Mouse (Mus musculus) forebrain, embryonic 15.5 days (tissue): Measurements from ENCODE around the gene Abcc2. TPM values are rescaled to one million over a fixed set of nuclear protein-coding genes. Genes with fewer than 3 reads are reported as not detected.

Source experiments
- ATAC-seq: fragments of 200-750 bp; cut with Nextera tagmentation; replicated peaks from 2 replicates; pipeline ENCODE4 v1.8.0; 2017; ENCODE audit warnings: mild to moderate bottlenecking, moderate TSS enrichment, moderate library complexity
- H3K27ac ChIP-seq: fragments of 300-500 bp; sonication (generic); replicated peaks from 2 replicates; pipeline ENCODE4 v1.5.1; 2015; ENCODE audit warnings: mild to moderate bottlenecking, inconsistent platforms
- H3K27me3 ChIP-seq: fragments of 300-500 bp; sonication (generic); 2 replicates; pipeline ENCODE4 v1.6.1; 2015; ENCODE audit warnings: inconsistent platforms
- H3K36me3 ChIP-seq: fragments of 300-500 bp; sonication (generic); 2 replicates; pipeline ENCODE4 v1.6.1; 2015; ENCODE audit warnings: mild to moderate bottlenecking, inconsistent platforms
- H3K4me1 ChIP-seq: fragments of 300-500 bp; sonication (generic); 2 replicates; pipeline ENCODE4 v1.6.1; 2015; ENCODE audit warnings: inconsistent platforms
- H3K4me2 ChIP-seq: fragments of 300-500 bp; sonication (generic); replicated peaks from 2 replicates; pipeline ENCODE4 v1.6.1; 2015; ENCODE audit warnings: mild to moderate bottlenecking, inconsistent platforms
- H3K4me3 ChIP-seq: fragments of 300-500 bp; sonication (generic); 2 replicates; pipeline ENCODE4 v1.5.1; 2015; ENCODE audit warnings: mild to moderate bottlenecking, inconsistent platforms
- H3K9ac ChIP-seq: fragments of 300-500 bp; sonication (generic); replicated peaks from 2 replicates; pipeline ENCODE4 v1.6.1; 2015; ENCODE audit warnings: mild to moderate bottlenecking, inconsistent platforms
- H3K9me3 ChIP-seq: fragments of 300-500 bp; sonication (generic); 2 replicates; pipeline ENCODE4 v1.6.1; 2016; ENCODE audit warnings: inconsistent platforms
- WGBS: fragments of 180-500 bp; shearing (Covaris S2); methylation state at CpG from one replicate; pipeline ENCODE4 v1.1.7; 2015; ENCODE audit warnings: mixed read lengths; 5-methylcytosine and 5-hydroxymethylcytosine counted together
- polyA plus RNA-seq: library from polyadenylated mRNA; unstranded; fragments of >200 nt; fragmentation: Nextera tagmentation; extraction: Ambion mirVana; gene quantifications from 2 replicates; pipeline ENCODE4 v1.2.1, GENCODE M21; 2015

Gene Abcc2
- polyA plus RNA-seq, 1 experiment from 2014 or later = not detected

DNA sequence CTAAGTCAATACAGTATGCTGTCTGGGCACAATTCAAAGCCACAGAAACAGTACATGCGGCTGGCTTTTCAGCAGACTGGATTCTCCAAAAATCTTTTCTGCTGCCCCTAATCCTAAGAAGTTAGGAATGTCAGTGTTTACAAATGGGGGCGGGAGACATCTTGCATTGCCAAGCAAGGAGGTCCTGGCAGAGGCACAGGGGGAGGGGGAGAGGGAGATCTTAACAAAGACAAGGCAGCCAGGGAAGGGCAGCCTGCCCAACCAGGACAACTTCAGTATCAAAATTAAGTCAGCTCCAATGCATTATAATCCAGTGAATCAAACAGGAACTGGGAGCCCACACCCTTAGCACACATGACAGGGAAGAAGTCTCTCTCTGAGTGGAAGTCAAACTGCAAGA, 94.0 kb downstream of the Abcc2 start:
- whole genome bisulfite sequencing = 10% methylated on average over 2 of the region's 2 CpGs
- Histone ChIP-seq H3K4me3 (no peak overlapping the region), H3K9ac (no peak overlapping the region), H3K27me3 (no peaks in the 10 kb centered on the region), H3K4me2 (no peak overlapping the region), H3K36me3 (peaks cover 6% of the 10 kb centered on the region; the same call in 1 of the 2 replicates), H3K4me1 (peaks cover 44% of the 10 kb centered on the region), H3K27ac (no peak overlapping the region), H3K9me3 (no peaks in the 10 kb centered on the region)
- ATAC-seq = no peak

GRCm38 (mm10) chr19:43877364-43877763, 95.4 kb downstream of the Abcc2 start:
- WGBS = 59% methylated on average over 8 of the region's 8 CpGs
- H3K4me2 ChIP-seq = no peak overlapping the region

DNA sequence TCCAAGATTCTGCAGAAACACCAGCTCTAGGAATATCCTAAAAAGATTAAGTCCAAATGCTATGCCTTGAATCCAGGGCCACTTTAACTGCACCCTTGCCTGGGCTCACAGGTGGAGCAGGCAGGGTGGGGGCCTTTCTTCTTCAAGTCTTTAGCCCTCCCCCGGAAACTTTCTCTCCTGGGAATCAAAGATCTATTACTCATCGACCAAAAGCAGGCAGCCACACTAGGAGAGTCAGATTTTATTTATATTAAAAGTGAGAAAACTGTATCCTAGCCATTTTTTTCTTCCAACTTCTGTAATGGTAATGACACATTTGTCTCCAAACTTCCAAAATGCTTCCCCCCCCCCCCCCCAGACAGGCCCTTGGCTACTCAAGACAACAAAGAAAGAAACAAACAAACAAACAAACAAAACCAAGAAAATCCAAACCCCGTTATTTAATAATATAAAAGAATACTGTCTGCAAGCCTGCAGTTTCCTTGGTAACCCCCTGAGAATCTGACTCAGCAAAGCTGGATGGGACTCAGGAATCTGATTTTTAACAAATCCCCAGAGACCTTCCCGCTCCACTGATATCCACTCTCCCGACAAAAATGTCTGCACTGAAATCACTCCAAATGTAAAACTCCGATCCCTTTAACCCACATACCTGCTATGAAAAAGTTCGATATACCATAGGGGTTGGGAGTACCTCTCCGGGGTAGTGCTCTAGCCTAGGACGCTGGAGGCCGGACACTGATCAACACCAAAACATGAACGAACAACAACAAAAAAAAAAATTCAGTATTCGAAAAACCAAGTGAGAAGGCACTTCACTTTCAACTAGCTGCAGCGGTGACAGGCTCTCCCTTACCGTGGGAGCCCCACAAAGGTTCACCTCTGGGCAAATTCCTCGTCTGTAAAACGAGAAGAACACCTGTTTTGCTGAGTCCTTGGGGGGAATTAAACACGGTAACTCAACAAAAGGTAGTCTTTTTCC, 96.4 kb downstream of the Abcc2 start:
- ATAC-seq = no peak
- Histone ChIP-seq H3K4me3 (peak overlapping the region; percentile 75), H3K9me3 (no peaks in the 10 kb centered on the region), H3K27ac (peak overlapping the region; percentile 86; the same call in 1 of the 2 replicates), H3K4me2 (peak overlapping the region; percentile 86), H3K9ac (peak overlapping the region; percentile 80), H3K27me3 (no peaks in the 10 kb centered on the region), H3K36me3 (no peaks in the 10 kb centered on the region), H3K4me1 (peaks cover 50% of the 10 kb centered on the region)
- WGBS = 4% methylated on average over 17 of the region's 17 CpGs

More at GRCm38 (mm10) chr19:43877364-43877763, 95.4 kb downstream of the Abcc2 start:
- H3K27ac ChIP-seq = no peak overlapping the region
- H3K4me1 ChIP-seq = peaks cover 44% of the 10 kb centered on the region
- ATAC-seq = no peak
- no peaks in the 10 kb centered on the region for H3K27me3 ChIP-seq
- H3K9ac ChIP-seq = no peak overlapping the region
- peaks cover 3% of the 10 kb centered on the region; the same call in 1 of the 2 replicates for H3K36me3 ChIP-seq
- no peaks in the 10 kb centered on the region for H3K9me3 ChIP-seq
- no peak overlapping the region for H3K4me3 ChIP-seq

GRCm38 (mm10) chr19:43879401-43880212, 97.6 kb downstream of the Abcc2 start:
- H3K9me3 ChIP-seq = no peaks in the 10 kb centered on the region
- peak overlapping the region; percentile 86 for H3K4me2 ChIP-seq
- H3K27ac ChIP-seq = peak overlapping the region; percentile 86
- 1% methylated on average over 41 of the region's 41 CpGs for WGBS
- H3K36me3 ChIP-seq = no peaks in the 10 kb centered on the region
- ATAC-seq = peak; percentile 91
- H3K4me1 ChIP-seq = peaks cover 50% of the 10 kb centered on the region
- H3K27me3 ChIP-seq = no peaks in the 10 kb centered on the region
- peak overlapping the region; percentile 80 for H3K9ac ChIP-seq
- H3K4me3 ChIP-seq = peak overlapping the region; percentile 75

- Histone ChIP-seq H3K27ac (no peak overlapping the region), H3K9ac (no peak overlapping the region), H3K9me3 (no peaks in the 10 kb centered on the region), H3K4me1 (peaks cover 47% of the 10 kb centered on the region), H3K36me3 (no peaks in the 10 kb centered on the region), H3K27me3 (no peaks in the 10 kb centered on the region), H3K4me2 (no peak overlapping the region), H3K4me3 (no peak overlapping the region)
- 17% methylated on average over 3 of the region's 3 CpGs for WGBS
- ATAC-seq = no peak
Measured at GRCm38 (mm10) chr19:43880420-43880819, 98.4 kb downstream of the Abcc2 start.

- Histone ChIP-seq H3K4me3 (no peak overlapping the region), H3K9ac (no peak overlapping the region), H3K4me1 (peaks cover 36% of the 10 kb centered on the region), H3K9me3 (no peaks in the 10 kb centered on the region), H3K36me3 (no peaks in the 10 kb centered on the region), H3K27ac (no peak overlapping the region), H3K4me2 (no peak overlapping the region), H3K27me3 (no peaks in the 10 kb centered on the region)
- 89% methylated on average over 7 of the region's 7 CpGs for WGBS
- no peak for ATAC-seq
Measured at GRCm38 (mm10) chr19:43881615-43882014, 99.6 kb downstream of the Abcc2 start.

DNA sequence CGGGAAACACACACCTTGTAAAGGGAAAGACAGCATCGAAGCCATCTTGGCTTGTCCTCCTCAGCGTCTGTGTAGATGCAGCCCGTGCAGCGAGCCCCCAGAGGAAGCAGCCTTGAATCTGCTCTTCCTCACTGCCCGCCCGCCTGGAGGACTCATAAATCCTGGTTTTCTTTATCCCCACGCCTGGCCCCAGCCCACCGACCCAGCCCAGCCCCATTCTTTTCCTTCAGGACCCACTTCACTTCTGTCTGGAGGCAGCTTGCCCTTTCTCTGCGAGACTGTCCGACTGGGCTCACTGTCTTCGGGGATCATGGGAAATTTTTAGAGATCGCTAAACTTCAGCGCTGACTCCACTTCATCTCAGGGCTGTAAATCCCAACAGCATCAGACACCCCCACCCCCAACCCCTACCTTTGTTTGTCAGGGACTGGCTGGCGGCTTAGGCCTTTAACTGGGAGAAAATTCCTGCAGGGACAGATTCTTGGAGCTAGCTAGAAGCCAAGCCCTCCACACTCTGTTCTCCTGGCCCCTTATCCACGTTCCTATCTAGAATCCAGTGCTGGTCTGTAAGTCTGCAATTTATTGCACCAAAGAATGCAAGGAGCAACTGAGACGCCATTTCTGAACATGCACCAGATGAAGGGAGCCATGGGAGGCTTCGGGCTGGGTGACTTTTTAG, 101.0 kb downstream of the Abcc2 start:
- 0 out of 2 replicates have a peak overlapping the region, but pooled peaks have one; percentile 25 for H3K9ac ChIP-seq
- H3K9me3 ChIP-seq = no peaks in the 10 kb centered on the region
- peak overlapping the region; percentile 23 for H3K4me3 ChIP-seq
- peaks cover 28% of the 10 kb centered on the region for H3K4me1 ChIP-seq
- H3K27me3 ChIP-seq = no peaks in the 10 kb centered on the region
- H3K36me3 ChIP-seq = no peaks in the 10 kb centered on the region
- peak overlapping the region; percentile 41 for H3K4me2 ChIP-seq
- 0 out of 2 replicates have a peak overlapping the region, but pooled peaks have one; percentile 23 for H3K27ac ChIP-seq
- ATAC-seq = peak; percentile 27; the same call in 1 of the 2 replicates
- 16% methylated on average over 18 of the region's 18 CpGs for WGBS

GRCm38 (mm10) chr19:43884668-43885498, 102.9 kb downstream of the Abcc2 start:
- 79% methylated on average over 13 of the region's 13 CpGs for WGBS
- peaks cover 10% of the 10 kb centered on the region for H3K4me1 ChIP-seq
- no peak for ATAC-seq
- H3K27ac ChIP-seq = no peak overlapping the region
- H3K4me2 ChIP-seq = no peak overlapping the region
- no peaks in the 10 kb centered on the region for H3K36me3 ChIP-seq
- H3K27me3 ChIP-seq = no peaks in the 10 kb centered on the region
- H3K9ac ChIP-seq = no peak overlapping the region
- H3K9me3 ChIP-seq = no peaks in the 10 kb centered on the region
- H3K4me3 ChIP-seq = no peak overlapping the region

GRCm38 (mm10) chr19:43886371-43887099, 104.5 kb downstream of the Abcc2 start:
- 81% methylated on average over 12 of the region's 12 CpGs for WGBS

GRCm38 (mm10) chr19:43887242-43887641, 105.2 kb downstream of the Abcc2 start:
- Histone ChIP-seq H3K36me3 (no peaks in the 10 kb centered on the region), H3K4me1 (peaks cover 6% of the 10 kb centered on the region; the same call in 1 of the 2 replicates), H3K9me3 (no peaks in the 10 kb centered on the region), H3K9ac (no peak overlapping the region), H3K4me2 (no peak overlapping the region), H3K27ac (no peak overlapping the region), H3K27me3 (no peaks in the 10 kb centered on the region), H3K4me3 (no peak overlapping the region)
- no peak for ATAC-seq
- 79% methylated on average over 5 of the region's 5 CpGs for WGBS

More at GRCm38 (mm10) chr19:43886371-43887099, 104.5 kb downstream of the Abcc2 start:
- no peaks in the 10 kb centered on the region for H3K9me3 ChIP-seq
- no peak overlapping the region for H3K4me3 ChIP-seq
- no peak overlapping the region for H3K4me2 ChIP-seq
- no peak overlapping the region for H3K27ac ChIP-seq
- H3K36me3 ChIP-seq = no peaks in the 10 kb centered on the region
- H3K4me1 ChIP-seq = peaks cover 6% of the 10 kb centered on the region; the same call in 1 of the 2 replicates
- no peak for ATAC-seq
- H3K27me3 ChIP-seq = no peaks in the 10 kb centered on the region
- no peak overlapping the region for H3K9ac ChIP-seq
